Mouse (Mus musculus) heart, embryonic 12.5 days (tissue): ENCODE measurements around the gene Baiap2. TPM values are rescaled to one million over a fixed set of nuclear protein-coding genes. Genes with fewer than 3 reads are reported as not detected.

ENCODE experiments used
- ATAC-seq: fragments of 200-750 bp; cut with Nextera tagmentation; 2 replicates; pipeline ENCODE4 v1.8.0; 2017; ENCODE audit warnings: moderate TSS enrichment, moderate library complexity; ENCODE audit not compliant: insufficient number of reproducible peaks, low FRiP score
- H3K27ac ChIP-seq: fragments of 300-500 bp; sonication (generic); 2 replicates; pipeline ENCODE4 v1.5.1; 2016; ENCODE audit warnings: mild to moderate bottlenecking, moderate library complexity; ENCODE audit not compliant: poor library complexity, severe bottlenecking
- H3K27me3 ChIP-seq: fragments of 300-500 bp; sonication (generic); replicated peaks from 2 replicates; pipeline ENCODE4 v1.6.1; 2016; ENCODE audit warnings: mild to moderate bottlenecking, moderate library complexity
- H3K36me3 ChIP-seq: fragments of 300-500 bp; sonication (generic); 2 replicates; pipeline ENCODE4 v1.6.1; 2016; ENCODE audit warnings: mild to moderate bottlenecking, moderate library complexity
- H3K4me1 ChIP-seq: fragments of 300-500 bp; sonication (generic); replicated peaks from 2 replicates; pipeline ENCODE4 v1.6.1; 2016; ENCODE audit warnings: mild to moderate bottlenecking
- H3K4me2 ChIP-seq: fragments of 300-500 bp; sonication (generic); 2 replicates; pipeline ENCODE4 v1.6.1; 2016; ENCODE audit warnings: mild to moderate bottlenecking, moderate library complexity
- H3K4me3 ChIP-seq: fragments of 300-500 bp; sonication (generic); 2 replicates; pipeline ENCODE4 v1.5.1; 2016; ENCODE audit warnings: mild to moderate bottlenecking
- H3K9ac ChIP-seq: fragments of 300-500 bp; sonication (generic); 2 replicates; pipeline ENCODE4 v1.6.1; 2016; ENCODE audit warnings: mild to moderate bottlenecking, moderate library complexity
- H3K9me3 ChIP-seq: fragments of 300-500 bp; sonication (generic); replicated peaks from 2 replicates; pipeline ENCODE4 v1.6.1; 2016; ENCODE audit warnings: mild to moderate bottlenecking, moderate library complexity
- WGBS: fragments of 180-500 bp; shearing (Covaris S2); methylation state at CpG from one replicate; pipeline ENCODE4 v1.1.7; 2016; 5-methylcytosine and 5-hydroxymethylcytosine counted together
- polyA plus RNA-seq: library from polyadenylated mRNA; unstranded; fragments of >200 nt; fragmentation: Nextera tagmentation; extraction: Ambion mirVana; gene quantifications from 2 replicates; pipeline ENCODE4 v1.2.1, GENCODE M21; 2016

The Baiap2 gene
- polyA plus RNA-seq, 1 experiment from 2014 or later: 15.6 TPM

DNA sequence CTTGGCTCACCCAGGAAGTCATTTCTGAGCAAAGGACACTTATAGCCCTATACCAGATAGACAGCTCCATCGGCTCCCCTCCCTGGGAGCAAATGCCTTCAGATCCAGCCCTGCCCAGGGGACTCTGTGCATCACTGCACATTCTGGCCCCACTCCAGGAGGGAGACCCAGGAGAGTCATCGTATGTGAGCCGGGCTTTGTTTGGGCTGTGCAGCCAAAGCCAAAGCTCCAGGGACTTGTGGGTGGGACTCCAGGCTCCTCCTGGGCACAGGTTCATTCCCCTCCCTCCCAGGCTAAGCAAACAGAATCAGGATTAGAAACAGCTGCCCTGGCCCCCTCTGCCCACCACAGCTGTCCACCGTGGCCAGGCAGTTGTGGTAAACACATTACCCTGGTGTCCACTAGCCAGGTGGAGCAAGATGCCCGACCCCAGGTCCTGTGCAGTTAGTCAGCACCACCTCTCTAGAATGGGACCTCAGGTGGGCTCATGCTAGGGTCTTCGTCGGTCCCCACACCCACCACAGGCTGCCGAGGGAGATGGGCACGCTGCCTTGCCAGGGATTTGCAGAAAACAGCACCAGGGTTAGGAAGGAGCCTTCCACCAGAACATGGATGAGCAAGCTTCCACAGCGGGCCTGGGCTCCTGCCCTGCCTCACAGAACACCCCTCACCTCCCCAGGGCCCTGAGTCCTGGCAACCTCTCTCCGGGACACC lies 103.4 kb downstream of the Baiap2 start:
- 56% methylated on average over 11 of the region's 11 CpGs for WGBS
- no peak for ATAC-seq
- H3K9ac ChIP-seq: no peak overlapping the region

DNA sequence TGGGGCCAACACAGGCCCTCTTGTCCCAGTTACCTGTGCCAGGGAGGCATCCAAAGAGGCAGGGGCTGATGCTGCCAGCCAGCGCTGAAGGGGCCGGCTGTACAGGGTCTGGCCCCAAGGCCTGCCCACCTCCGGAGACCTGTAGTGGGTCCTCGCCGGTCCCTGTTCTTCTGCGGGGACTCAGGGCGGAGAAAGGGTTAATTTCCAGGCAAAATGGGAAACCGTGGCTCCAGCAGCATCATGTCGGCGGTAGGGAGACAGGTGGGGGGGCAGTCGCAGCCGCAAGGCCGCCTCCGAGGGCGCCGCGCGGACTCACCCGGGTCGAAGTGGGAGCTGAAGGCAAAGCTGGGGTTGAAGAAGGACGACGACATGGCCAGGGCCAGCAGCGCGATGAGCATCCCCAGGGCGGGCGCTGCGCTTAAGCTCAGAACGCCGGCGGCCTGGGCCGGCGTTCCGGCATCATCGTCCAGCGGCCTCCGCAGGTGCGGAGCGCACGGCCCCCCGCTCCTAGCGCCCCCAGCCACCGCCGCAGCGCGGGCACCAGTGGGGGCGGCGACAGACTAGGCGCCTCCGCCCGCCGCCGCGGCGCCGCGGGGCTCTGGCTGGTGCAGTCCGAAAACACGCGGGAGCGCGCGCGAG lies 104.1 kb downstream of the Baiap2 start, which contains the start of gene Aatk:
Gene Aatk (minus strand): TSS at position 615 of the 639 bp plus-strand sequence.
- Histone ChIP-seq H3K27ac (no peak within 1 kb of the TSS), H3K4me3 (peak within 1 kb of the TSS; percentile 58), H3K27me3 (peaks cover 47% of the 10 kb centered on the region), H3K9ac (peak within 1 kb of the TSS; percentile 67), H3K4me2 (peak within 1 kb of the TSS; percentile 92), H3K36me3 (no peaks in the 10 kb centered on the region), H3K4me1 (peaks cover 36% of the 10 kb centered on the region), H3K9me3 (no peaks in the 10 kb centered on the region)
- WGBS: 2% methylated on average over 50 of the region's 63 CpGs
- ATAC-seq: no peak

More for the DNA sequence above, 103.4 kb downstream of the Baiap2 start:
- Histone ChIP-seq H3K9me3 (no peaks in the 10 kb centered on the region), H3K27me3 (peaks cover 47% of the 10 kb centered on the region), H3K27ac (no peak overlapping the region), H3K36me3 (no peaks in the 10 kb centered on the region), H3K4me3 (peak overlapping the region; percentile 58; the same call in 1 of the 2 replicates), H3K4me2 (peak overlapping the region; percentile 92), H3K4me1 (peaks cover 36% of the 10 kb centered on the region)

DNA sequence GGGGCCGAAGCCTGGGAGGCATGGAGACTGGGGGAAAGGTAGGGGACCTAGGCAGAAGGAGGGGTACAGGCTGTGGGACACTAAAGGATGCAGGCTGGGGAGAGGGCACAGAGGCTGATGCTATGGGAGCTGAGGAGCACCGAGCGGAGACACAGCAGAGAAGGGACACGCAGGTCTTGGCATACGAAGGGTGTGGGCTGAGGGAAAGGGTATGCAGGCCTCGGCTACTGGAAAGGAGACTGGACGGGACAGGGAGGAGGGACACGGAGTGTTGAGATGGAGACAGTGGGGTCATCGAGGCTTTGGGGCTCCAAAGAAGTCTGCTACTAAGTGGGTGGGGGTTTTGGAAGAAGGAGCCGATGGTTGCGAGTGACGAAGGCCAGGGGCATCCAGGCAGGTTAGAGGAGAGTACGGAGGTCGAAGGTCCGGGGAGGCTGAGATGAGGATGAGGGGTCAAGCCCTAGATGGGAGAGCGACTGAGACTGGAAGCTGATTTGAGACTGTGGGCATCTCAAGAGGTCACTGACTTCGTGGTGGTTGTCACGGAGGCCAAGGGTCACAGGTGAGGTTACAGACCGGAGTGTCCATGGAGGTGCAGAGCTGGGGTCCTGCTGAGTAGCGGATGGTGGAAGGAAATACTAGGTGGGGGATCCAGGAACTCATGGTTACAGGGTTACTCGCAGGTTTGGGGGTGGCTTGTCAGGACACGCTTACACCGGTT lies 105.1 kb downstream of the Baiap2 start:
- peaks cover 47% of the 10 kb centered on the region for H3K27me3 ChIP-seq
- H3K27ac ChIP-seq: no peak overlapping the region
- no peak for ATAC-seq
- peak overlapping the region; percentile 67 for H3K9ac ChIP-seq
- no peaks in the 10 kb centered on the region for H3K36me3 ChIP-seq
- no peaks in the 10 kb centered on the region for H3K9me3 ChIP-seq
- H3K4me1 ChIP-seq: peaks cover 37% of the 10 kb centered on the region
- 13% methylated on average over 23 of the region's 23 CpGs for WGBS
- H3K4me2 ChIP-seq: peak overlapping the region; percentile 92
- peak overlapping the region; percentile 58 for H3K4me3 ChIP-seq

DNA sequence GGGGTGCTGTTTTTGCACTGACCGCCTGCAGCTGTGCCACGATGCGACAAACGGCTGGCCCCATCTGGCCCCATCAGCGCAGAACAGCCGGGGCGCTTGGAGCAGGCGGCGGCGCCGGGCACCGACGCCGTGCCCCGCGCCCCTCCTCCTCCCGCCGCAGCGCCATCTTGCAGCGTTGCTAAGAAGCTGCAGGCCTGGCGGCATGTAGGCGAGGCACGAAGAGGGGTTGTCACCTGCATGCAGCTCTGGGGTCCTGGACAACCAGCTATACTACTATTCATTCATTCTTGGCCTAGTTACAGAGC lies 105.6 kb downstream of the Baiap2 start:
- Histone ChIP-seq H3K36me3 (no peaks in the 10 kb centered on the region), H3K4me2 (peak overlapping the region; percentile 92), H3K9ac (no peak overlapping the region), H3K27me3 (peaks cover 47% of the 10 kb centered on the region), H3K4me1 (peaks cover 38% of the 10 kb centered on the region), H3K4me3 (peak overlapping the region; percentile 58), H3K9me3 (no peaks in the 10 kb centered on the region), H3K27ac (no peak overlapping the region)
- ATAC-seq: no peak
- WGBS: 3% methylated on average over 23 of the region's 23 CpGs

DNA sequence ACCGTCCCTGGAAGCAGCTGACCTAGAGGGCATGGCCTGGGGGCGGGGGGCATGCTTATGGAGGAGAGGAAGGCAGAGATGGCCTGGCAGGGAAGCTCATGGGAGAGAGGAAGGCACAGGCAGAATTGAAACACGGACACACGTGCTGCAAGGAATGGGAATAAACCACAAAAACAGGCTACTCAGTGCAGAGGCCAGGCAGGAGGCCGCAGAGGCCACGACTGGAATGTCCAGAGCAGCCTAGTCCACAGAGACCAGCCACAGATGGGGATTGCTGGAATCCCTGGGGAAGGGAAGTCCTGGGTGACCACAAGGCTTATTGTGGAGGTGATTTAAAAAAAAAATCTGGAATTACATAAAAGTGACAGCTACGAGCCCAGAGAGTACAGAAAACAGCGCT lies 106.5 kb downstream of the Baiap2 start:
- no peaks in the 10 kb centered on the region for H3K9me3 ChIP-seq
- peaks cover 47% of the 10 kb centered on the region for H3K27me3 ChIP-seq
- H3K27ac ChIP-seq: no peak overlapping the region
- H3K36me3 ChIP-seq: no peaks in the 10 kb centered on the region
- H3K4me3 ChIP-seq: no peak overlapping the region
- H3K9ac ChIP-seq: no peak overlapping the region
- H3K4me2 ChIP-seq: no peak overlapping the region
- 81% methylated on average over 8 of the region's 8 CpGs for WGBS
- ATAC-seq: no peak
- peaks cover 38% of the 10 kb centered on the region for H3K4me1 ChIP-seq

DNA sequence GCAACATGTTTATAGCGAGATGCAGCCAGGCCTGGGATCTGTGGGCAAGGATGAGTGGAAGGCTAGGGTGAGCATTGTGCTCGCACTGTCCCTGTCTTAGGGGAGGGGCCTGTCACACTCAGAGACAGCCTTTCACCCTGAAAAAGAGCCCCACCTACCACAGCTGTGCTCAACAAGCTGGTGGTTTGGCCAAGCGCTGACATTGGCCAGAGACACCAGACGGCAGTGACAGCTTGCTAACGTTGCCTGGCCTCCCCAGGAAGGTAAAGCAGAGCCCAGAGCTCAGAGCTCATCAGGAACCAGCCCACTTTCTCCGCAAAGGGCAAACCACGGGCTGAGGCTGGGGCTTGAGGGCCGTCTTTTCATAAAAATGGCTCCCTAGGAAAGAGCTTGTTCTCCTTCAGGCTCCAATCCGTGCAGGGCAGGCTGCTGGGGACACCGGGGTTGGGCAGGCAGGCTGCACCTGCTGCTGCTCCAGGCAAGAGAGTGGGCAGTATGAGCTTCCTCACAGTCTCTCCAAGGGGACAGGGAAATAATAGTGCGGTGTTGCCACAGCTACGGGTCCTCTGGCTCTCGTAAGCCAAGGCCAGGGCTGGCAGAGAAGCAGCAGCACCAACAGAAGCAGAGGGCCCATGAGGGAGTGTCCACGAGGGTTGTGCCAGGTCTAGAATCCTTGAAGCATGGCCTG lies 108.7 kb downstream of the Baiap2 start:
- peak; percentile 37; the same call in 1 of the 2 replicates for ATAC-seq
- Histone ChIP-seq H3K9ac (no peak overlapping the region), H3K9me3 (no peaks in the 10 kb centered on the region), H3K4me3 (no peak overlapping the region), H3K27me3 (peaks cover 33% of the 10 kb centered on the region), H3K4me1 (peaks cover 38% of the 10 kb centered on the region), H3K4me2 (no peak overlapping the region), H3K36me3 (no peaks in the 10 kb centered on the region), H3K27ac (peak overlapping the region; percentile 3; the same call in 1 of the 2 replicates)
- WGBS: 36% methylated on average over 14 of the region's 14 CpGs

GRCm38 (mm10) chr11:120052274-120052673 lies 109.7 kb downstream of the Baiap2 start:
- ATAC-seq: no peak

DNA sequence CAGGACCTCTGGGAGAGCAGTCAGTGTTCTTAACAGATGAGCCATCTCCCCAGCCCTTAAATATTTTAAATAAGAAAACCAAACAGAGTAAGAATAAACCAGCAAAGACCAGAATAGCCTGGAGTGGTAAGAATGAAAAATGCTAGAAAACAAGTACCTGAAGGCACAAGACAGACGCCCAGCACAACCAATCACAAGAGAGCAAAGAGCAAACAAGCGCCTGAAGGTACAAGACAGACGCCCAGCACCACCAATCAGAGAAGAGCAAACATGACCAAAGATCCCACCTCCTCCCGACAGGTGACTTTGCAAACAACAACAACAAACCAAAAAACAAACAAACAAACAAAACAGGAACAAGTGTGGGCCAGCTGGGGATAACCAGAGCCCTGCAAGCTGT lies 111.3 kb downstream of the Baiap2 start:
- Histone ChIP-seq H3K4me3 (no peak overlapping the region), H3K27ac (no peak overlapping the region), H3K27me3 (peaks cover 8% of the 10 kb centered on the region), H3K4me2 (no peak overlapping the region), H3K4me1 (peaks cover 20% of the 10 kb centered on the region), H3K9ac (no peak overlapping the region), H3K36me3 (no peaks in the 10 kb centered on the region), H3K9me3 (0 out of 2 replicates have a peak, but pooled peaks cover 2% of the 10 kb centered on the region)
- WGBS: 83% methylated on average over 4 of the region's 4 CpGs
- no peak for ATAC-seq

More at GRCm38 (mm10) chr11:120052274-120052673, 109.7 kb downstream of the Baiap2 start:
- H3K9me3 ChIP-seq: no peaks in the 10 kb centered on the region
- H3K36me3 ChIP-seq: no peaks in the 10 kb centered on the region
- no peak overlapping the region for H3K27ac ChIP-seq
- no peak overlapping the region for H3K4me3 ChIP-seq
- 61% methylated on average over 9 of the region's 9 CpGs for WGBS
- H3K27me3 ChIP-seq: peaks cover 24% of the 10 kb centered on the region
- peaks cover 32% of the 10 kb centered on the region for H3K4me1 ChIP-seq
- H3K9ac ChIP-seq: no peak overlapping the region
- H3K4me2 ChIP-seq: no peak overlapping the region

DNA sequence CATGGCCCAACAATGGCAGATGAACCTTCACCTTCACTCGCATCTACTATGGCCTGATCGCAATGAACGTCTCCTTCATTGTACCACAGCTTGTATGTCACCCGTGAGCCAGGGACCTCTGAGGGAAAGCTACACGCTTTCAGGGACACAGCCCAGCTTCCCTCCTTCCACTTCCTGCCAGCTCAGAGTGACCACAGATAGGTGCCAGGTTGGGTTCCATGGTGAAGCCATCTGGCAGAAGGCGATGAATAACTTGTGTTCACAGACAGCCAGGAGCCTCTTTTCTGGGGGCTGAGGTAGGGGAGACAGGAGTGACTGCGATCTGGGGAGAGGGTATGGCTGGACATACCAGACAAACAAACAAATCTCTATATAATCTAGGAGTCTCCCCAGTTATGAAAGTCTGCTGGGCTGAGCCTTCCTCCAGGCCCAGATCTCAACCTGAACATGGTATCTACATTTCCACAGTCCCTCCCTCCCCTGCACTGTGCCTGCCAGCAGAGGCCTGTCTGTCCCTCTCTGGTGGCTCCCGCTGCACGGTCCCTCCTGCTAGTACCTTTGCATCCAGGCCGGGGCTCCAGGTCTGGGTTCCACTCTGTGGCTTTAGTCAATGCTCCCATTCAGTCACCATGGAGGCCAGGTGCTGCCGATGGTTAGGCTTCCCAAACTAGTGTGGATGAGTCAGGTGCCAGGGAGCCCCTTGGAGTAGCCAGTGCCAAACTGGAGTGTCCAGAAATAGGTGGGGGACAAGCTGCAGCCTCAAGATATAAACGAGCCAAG lies 113.6 kb downstream of the Baiap2 start:
- H3K4me1 ChIP-seq: peaks cover 17% of the 10 kb centered on the region
- no peak for ATAC-seq

More for the DNA sequence above, 113.6 kb downstream of the Baiap2 start:
- H3K27me3 ChIP-seq: no peaks in the 10 kb centered on the region
- H3K9me3 ChIP-seq: 0 out of 2 replicates have a peak, but pooled peaks cover 2% of the 10 kb centered on the region
- H3K4me2 ChIP-seq: no peak overlapping the region
- no peak overlapping the region for H3K4me3 ChIP-seq
- no peaks in the 10 kb centered on the region for H3K36me3 ChIP-seq
- H3K9ac ChIP-seq: no peak overlapping the region
- no peak overlapping the region for H3K27ac ChIP-seq
- WGBS: 80% methylated on average over 12 of the region's 12 CpGs
